Mouse (Mus musculus) embryonic fibroblast, embryonic 13.5 days (primary cell): ENCODE measurements around the gene Ugt1a7c.
"Not testable (repeated sequence)": the region's sequence is repeated elsewhere in the genome, so short reads cannot be mapped to it uniquely, and the experiment has no call there.

ENCODE experiments used
- CTCF ChIP-seq: IDR thresholded peaks from 2 replicates; pipeline ENCODE4 v1.5.1; 2011; ENCODE audit warnings: mild to moderate bottlenecking, control low read depth, low read length, moderate library complexity, borderline replicate concordance; ENCODE audit not compliant: insufficient read depth
- POLR2A ChIP-seq: IDR thresholded peaks from 2 replicates; pipeline ENCODE4 v1.6.1; 2011; ENCODE audit warnings: low read depth, mild to moderate bottlenecking, control low read depth, low read length, moderate library complexity

- not testable (repeated sequence) for TF ChIP-seq POLR2A
- TF ChIP-seq CTCF = peak; percentile 40; the same call in 1 of the 2 replicates
These were observed 49.3 kb downstream of the Ugt1a7c start for GRCm38 (mm10) chr1:88143966-88144675.
